Mouse (Mus musculus): ENCODE data around the gene Rundc1. TPM values are rescaled to one million over a fixed set of nuclear protein-coding genes. Genes with fewer than 3 reads are reported as not detected.
"Not testable (repeated sequence)": the region's sequence is repeated elsewhere in the genome, so short reads cannot be mapped to it uniquely, and the experiment has no call there.

Rundc1 gene
- total RNA-seq, 2 experiments from 2014 or later, result 37.2 to 44.0 TPM

GRCm38 (mm10) chr11:101424105-101424851 lies 607 bp upstream of the Rundc1 start, which contains the start of gene Gm27029:
TSS of gene Gm27029 (minus strand) at chr11:101424796.
- Histone ChIP-seq H3K4me3 (peak within 1 kb of the TSS; percentile 75), H3K27ac (peak within 1 kb of the TSS; percentile 80)
- intact Hi-C loops (cut with DNase I), result loop anchor here (2.0 kb wide), 1 partner anchor 19 kb away; the partner anchor contains the start of gene Rpl27
- peak; percentile 38 to 43 for DNase-seq (ENCODE audit: extremely low spot score in 1 of 2, low spot score in 2 of 2)
- TF ChIP-seq CTCF (IDR thresholded peaks at IDR 0.05), result no peak

- TF ChIP-seq CTCF (IDR thresholded peaks at IDR 0.05), result no peak
- no peak for DNase-seq (ENCODE audit: extremely low spot score in 1 of 2, low spot score in 2 of 2)
- intact Hi-C loops (cut with DNase I), result loop anchor here (2.0 kb wide), 1 partner anchor 127 kb away; the partner anchor contains the start of gene Nbr1
- H3K4me3 ChIP-seq, result peak overlapping the region; percentile 75
- H3K27ac ChIP-seq, result no peak overlapping the region
Observed at GRCm38 (mm10) chr11:101426165-101426564, 1.3 kb downstream of the Rundc1 start.

- no peak for DNase-seq (ENCODE audit: extremely low spot score in 1 of 2, low spot score in 2 of 2)
- no peak overlapping the region for H3K27ac ChIP-seq
- H3K4me3 ChIP-seq, result no peak overlapping the region
- intact Hi-C loops (cut with DNase I), result no loop called here
- TF ChIP-seq CTCF (IDR thresholded peaks at IDR 0.05), result no peak
Observed at GRCm38 (mm10) chr11:101431327-101431726, 6.4 kb downstream of the Rundc1 start.

GRCm38 (mm10) chr11:101433396-101433795 lies 8.5 kb downstream of the Rundc1 start:
- no peak overlapping the region for H3K27ac ChIP-seq
- intact Hi-C loops (cut with DNase I), result no loop called here
- DNase-seq (ENCODE audit: extremely low spot score in 1 of 2, low spot score in 2 of 2), result no peak
- TF ChIP-seq CTCF (IDR thresholded peaks at IDR 0.05), result no peak
- no peak overlapping the region for H3K4me3 ChIP-seq

- TF ChIP-seq CTCF (IDR thresholded peaks at IDR 0.05), result no peak
- DNase-seq (ENCODE audit: extremely low spot score in 1 of 2, low spot score in 2 of 2), result no peak
- no peak overlapping the region for H3K4me3 ChIP-seq
- intact Hi-C loops (cut with DNase I), result no loop called here
- no peak overlapping the region for H3K27ac ChIP-seq
Observed at GRCm38 (mm10) chr11:101435831-101436230, 10.9 kb downstream of the Rundc1 start.

GRCm38 (mm10) chr11:101436916-101437315 lies 12.0 kb downstream of the Rundc1 start:
- Histone ChIP-seq H3K4me3 (no peak overlapping the region), H3K27ac (no peak overlapping the region)
- no peak for DNase-seq (ENCODE audit: extremely low spot score in 1 of 2, low spot score in 2 of 2)
- no peak for TF ChIP-seq CTCF (IDR thresholded peaks at IDR 0.05)
- intact Hi-C loops (cut with DNase I), result no loop called here

- intact Hi-C loops (cut with DNase I); DNase-seq (ENCODE audit: extremely low spot score in 1 of 2, low spot score in 2 of 2): not testable (repeated sequence)
Observed at GRCm38 (mm10) chr11:101438006-101438405, 13.1 kb downstream of the Rundc1 start.

GRCm38 (mm10) chr11:101441450-101442126 lies 16.7 kb downstream of the Rundc1 start:
- H3K27ac ChIP-seq; H3K4me3 ChIP-seq; DNase-seq (ENCODE audit: extremely low spot score in 1 of 2, low spot score in 2 of 2): not testable (repeated sequence)
- intact Hi-C loops (cut with DNase I), result loop anchor here (1.0 to 2.0 kb wide), 2 partner anchors 17 to 111 kb away; partner anchors contain the start of genes Gm27029, Nbr1, Ptges3l and Rundc1

More at GRCm38 (mm10) chr11:101438006-101438405, 13.1 kb downstream of the Rundc1 start:
- not testable (repeated sequence) for H3K27ac ChIP-seq, H3K4me3 ChIP-seq

GRCm38 (mm10) chr11:101442127-101442693 lies 17.3 kb downstream of the Rundc1 start, which contains the start of gene Rpl27:
TSS of gene Rpl27 (plus strand) at chr11:101442298.
- intact Hi-C loops (cut with DNase I), result loop anchor here (1.0 to 2.0 kb wide), 2 partner anchors 17 to 110 kb away; partner anchors contain the start of genes Gm27029, Nbr1, Ptges3l and Rundc1

GRCm38 (mm10) chr11:101442760-101443159 lies 17.9 kb downstream of the Rundc1 start:
- peak overlapping the region; percentile 95 for H3K4me3 ChIP-seq
- DNase-seq (ENCODE audit: extremely low spot score in 1 of 2, low spot score in 2 of 2), result no peak
- H3K27ac ChIP-seq, result peak overlapping the region; percentile 94
- no peak for TF ChIP-seq CTCF (IDR thresholded peaks at IDR 0.05)
- intact Hi-C loops (cut with DNase I), result loop anchor here (1.0 to 2.0 kb wide), 2 partner anchors 18 to 110 kb away; partner anchors contain the start of genes Gm27029, Nbr1, Ptges3l and Rundc1

More at GRCm38 (mm10) chr11:101442127-101442693, 17.3 kb downstream of the Rundc1 start, which contains the start of gene Rpl27:
- peak; percentile 93 to 96 for DNase-seq (ENCODE audit: extremely low spot score in 1 of 2, low spot score in 2 of 2)
- peak within 1 kb of the TSS; percentile 95 for H3K4me3 ChIP-seq
- TF ChIP-seq CTCF (IDR thresholded peaks at IDR 0.05), result peak; percentile 58
- peak within 1 kb of the TSS; percentile 94 for H3K27ac ChIP-seq

GRCm38 (mm10) chr11:101446319-101446718 lies 21.4 kb downstream of the Rundc1 start:
- no peak overlapping the region for H3K27ac ChIP-seq
- intact Hi-C loops (cut with DNase I), result no loop called here
- H3K4me3 ChIP-seq, result no peak overlapping the region
- TF ChIP-seq CTCF (IDR thresholded peaks at IDR 0.05), result no peak
- no peak for DNase-seq (ENCODE audit: extremely low spot score in 1 of 2, low spot score in 2 of 2)

- H3K27ac ChIP-seq; DNase-seq (ENCODE audit: extremely low spot score in 1 of 2, low spot score in 2 of 2); intact Hi-C loops (cut with DNase I); H3K4me3 ChIP-seq: not testable (repeated sequence)
Observed at GRCm38 (mm10) chr11:101446860-101447259, 22.0 kb downstream of the Rundc1 start.
